Mouse (Mus musculus): ENCODE data around the gene Tapbp. TPM values are rescaled to one million over a fixed set of nuclear protein-coding genes. Genes with fewer than 3 reads are reported as not detected.
"Not testable (repeated sequence)": the region's sequence is repeated elsewhere in the genome, so short reads cannot be mapped to it uniquely, and the experiment has no call there.

Tapbp gene
- polyA plus RNA-seq, 1 experiment from 2014 or later: 52.6 TPM

- H3K4me3 ChIP-seq; H3K27me3 ChIP-seq; H3K9me3 ChIP-seq; ATAC-seq (ENCODE audit: borderline replicate concordance, extremely low read depth, low FRiP score, low TSS enrichment); H3K36me3 ChIP-seq; H3K4me2 ChIP-seq; H3K9ac ChIP-seq; H3K27ac ChIP-seq: not testable (repeated sequence)
- 66% methylated on average over 4 of the region's 4 CpGs for WGBS
- peaks cover 13% of the 10 kb centered on the region; the same call in 1 of the 2 replicates for H3K4me1 ChIP-seq
Observed at GRCm38 (mm10) chr17:33893011-33893410, 22.7 kb upstream of the Tapbp start.

DNA sequence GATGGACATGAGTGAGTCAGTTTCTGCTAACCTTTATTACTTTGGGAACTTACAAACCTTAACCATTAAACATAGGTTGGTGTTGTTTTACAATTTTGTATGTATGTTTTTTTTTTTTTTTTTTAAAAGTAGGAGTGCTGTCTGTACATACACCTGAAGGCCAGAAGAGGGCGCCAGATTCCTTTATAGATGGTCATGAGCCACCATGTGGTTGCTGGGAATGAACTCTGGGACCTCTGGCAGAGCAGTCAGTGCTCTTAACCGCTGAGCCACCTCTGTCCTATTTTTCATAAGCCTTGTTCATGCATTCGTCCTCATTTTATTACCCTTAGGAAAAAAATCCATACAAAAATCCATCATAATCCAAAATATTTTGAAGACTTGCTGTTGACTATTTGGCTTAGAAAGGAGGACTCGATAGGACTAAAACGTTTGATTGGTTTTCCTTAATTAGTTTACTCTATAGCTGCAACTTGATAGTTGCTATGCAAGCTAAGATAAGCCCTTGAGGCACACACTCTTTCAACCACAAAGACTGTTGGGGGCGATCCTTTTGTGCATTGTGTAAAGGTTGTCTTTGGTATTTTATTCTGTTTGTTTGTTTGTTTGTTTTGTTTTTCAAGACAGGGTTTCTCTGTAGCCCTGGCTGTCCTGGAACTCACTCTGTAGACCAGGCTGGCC lies 18.4 kb upstream of the Tapbp start:
- H3K27ac ChIP-seq: no peak overlapping the region
- H3K36me3 ChIP-seq: no peaks in the 10 kb centered on the region
- no peak overlapping the region for H3K9ac ChIP-seq
- no peak overlapping the region for H3K4me3 ChIP-seq
- no peaks in the 10 kb centered on the region for H3K9me3 ChIP-seq
- no peaks in the 10 kb centered on the region for H3K4me1 ChIP-seq
- H3K4me2 ChIP-seq: no peak overlapping the region
- H3K27me3 ChIP-seq: no peaks in the 10 kb centered on the region
- no peak for ATAC-seq (ENCODE audit: borderline replicate concordance, extremely low read depth, low FRiP score, low TSS enrichment)
- WGBS: 38% methylated on average over 6 of the region's 6 CpGs

GRCm38 (mm10) chr17:33898193-33898592 lies 17.5 kb upstream of the Tapbp start:
- not testable (repeated sequence) for ATAC-seq (ENCODE audit: borderline replicate concordance, extremely low read depth, low FRiP score, low TSS enrichment); H3K4me1 ChIP-seq; H3K27ac ChIP-seq; H3K36me3 ChIP-seq; H3K9me3 ChIP-seq; H3K4me2 ChIP-seq; H3K4me3 ChIP-seq; H3K9ac ChIP-seq; H3K27me3 ChIP-seq
- WGBS: 80% methylated on average over 4 of the region's 4 CpGs

GRCm38 (mm10) chr17:33899642-33900041 lies 16.1 kb upstream of the Tapbp start:
- no peaks in the 10 kb centered on the region for H3K36me3 ChIP-seq
- no peak overlapping the region for H3K27ac ChIP-seq
- no peak overlapping the region for H3K4me3 ChIP-seq
- no peaks in the 10 kb centered on the region for H3K4me1 ChIP-seq
- H3K27me3 ChIP-seq: no peaks in the 10 kb centered on the region
- ATAC-seq (ENCODE audit: borderline replicate concordance, extremely low read depth, low FRiP score, low TSS enrichment): no peak
- no peak overlapping the region for H3K4me2 ChIP-seq
- H3K9ac ChIP-seq: no peak overlapping the region
- 71% methylated on average over 4 of the region's 4 CpGs for WGBS
- H3K9me3 ChIP-seq: no peaks in the 10 kb centered on the region

DNA sequence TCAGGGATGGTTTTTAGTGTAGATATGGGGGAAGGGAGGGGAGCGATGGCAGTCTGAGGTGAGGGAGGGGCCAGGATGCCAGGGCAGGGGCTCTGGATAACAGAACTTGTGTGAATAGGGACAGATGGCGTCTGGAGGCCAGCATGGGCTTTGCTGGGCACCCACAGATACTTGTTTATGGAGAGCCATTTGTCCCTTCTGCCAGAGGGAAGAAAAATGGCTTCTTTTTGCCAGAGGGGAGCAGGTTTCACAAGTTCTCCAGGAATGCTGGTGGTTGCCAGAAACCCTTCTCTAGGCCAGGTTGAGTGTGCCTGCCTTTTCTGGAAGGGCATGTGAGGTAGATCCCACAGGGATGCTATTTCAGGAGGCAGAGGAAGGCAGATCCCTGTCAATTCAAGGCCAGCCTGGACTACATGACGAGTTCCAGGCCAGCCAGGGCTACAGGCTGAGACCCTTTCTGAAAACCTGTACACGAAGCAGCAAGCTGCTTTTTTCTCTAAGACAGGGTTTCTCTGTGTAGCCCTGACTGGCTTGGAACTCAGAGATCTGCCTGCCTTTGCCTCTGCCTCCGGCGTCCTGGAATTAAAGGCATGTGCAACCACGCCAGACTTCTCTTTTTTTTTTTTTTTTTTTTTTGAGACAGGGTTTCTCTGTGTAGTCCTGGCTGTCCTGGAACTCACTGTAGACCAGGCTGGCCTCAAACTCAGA lies 15.3 kb upstream of the Tapbp start:
- 55% methylated on average over 7 of the region's 7 CpGs for WGBS
- Histone ChIP-seq H3K4me3 (no peak overlapping the region), H3K27ac (no peak overlapping the region), H3K9me3 (no peaks in the 10 kb centered on the region), H3K4me2 (no peak overlapping the region), H3K9ac (no peak overlapping the region), H3K27me3 (no peaks in the 10 kb centered on the region), H3K4me1 (no peaks in the 10 kb centered on the region), H3K36me3 (no peaks in the 10 kb centered on the region)
- ATAC-seq (ENCODE audit: borderline replicate concordance, extremely low read depth, low FRiP score, low TSS enrichment): no peak

DNA sequence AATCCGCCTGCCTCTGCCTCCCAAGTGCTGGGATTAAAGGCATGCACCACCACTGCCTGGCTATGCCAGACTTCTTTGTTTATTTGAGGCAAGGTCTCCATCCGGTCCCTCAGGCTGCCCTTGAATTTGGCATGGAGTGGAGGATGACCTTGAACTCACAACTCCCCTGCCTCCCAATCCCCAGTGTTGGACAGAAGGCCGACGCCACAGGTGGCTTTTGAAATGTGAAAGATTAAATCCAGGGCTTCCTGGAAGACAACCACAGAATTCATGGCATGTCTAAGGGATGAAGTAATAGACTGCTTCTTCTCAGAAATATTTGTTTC lies 14.7 kb upstream of the Tapbp start:
- no peaks in the 10 kb centered on the region for H3K27me3 ChIP-seq
- no peak overlapping the region for H3K4me2 ChIP-seq
- H3K27ac ChIP-seq: no peak overlapping the region
- no peak overlapping the region for H3K4me3 ChIP-seq
- no peaks in the 10 kb centered on the region for H3K36me3 ChIP-seq
- H3K9me3 ChIP-seq: no peaks in the 10 kb centered on the region
- no peak overlapping the region for H3K9ac ChIP-seq
- ATAC-seq (ENCODE audit: borderline replicate concordance, extremely low read depth, low FRiP score, low TSS enrichment): no peak
- WGBS: 77% methylated on average over 4 of the region's 4 CpGs
- H3K4me1 ChIP-seq: no peaks in the 10 kb centered on the region

DNA sequence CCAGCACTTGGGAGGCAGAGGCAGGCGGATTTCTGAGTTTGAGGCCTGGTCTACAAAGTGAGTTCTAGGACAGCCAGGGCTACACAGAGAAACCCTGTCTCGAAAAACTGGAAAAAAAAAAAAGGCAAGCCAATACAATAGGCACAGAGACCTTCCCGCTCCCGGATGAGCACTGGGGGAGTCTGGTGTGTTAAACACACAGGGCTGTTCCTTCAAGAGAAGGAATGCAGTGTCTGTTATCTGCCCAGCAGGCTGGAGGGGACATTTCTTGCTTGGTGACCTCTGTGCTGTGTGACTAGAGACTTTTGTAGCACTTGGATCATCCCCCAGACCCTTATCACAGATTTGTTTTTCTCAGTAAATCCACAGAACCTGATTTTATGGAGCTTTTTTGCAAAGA lies 14.0 kb upstream of the Tapbp start:
- Histone ChIP-seq H3K9ac (no peak overlapping the region), H3K4me1 (no peaks in the 10 kb centered on the region), H3K27ac (no peak overlapping the region), H3K4me3 (no peak overlapping the region), H3K36me3 (no peaks in the 10 kb centered on the region), H3K4me2 (no peak overlapping the region), H3K9me3 (no peaks in the 10 kb centered on the region), H3K27me3 (no peaks in the 10 kb centered on the region)
- ATAC-seq (ENCODE audit: borderline replicate concordance, extremely low read depth, low FRiP score, low TSS enrichment): no peak
- 68% methylated on average over 4 of the region's 4 CpGs for WGBS

DNA sequence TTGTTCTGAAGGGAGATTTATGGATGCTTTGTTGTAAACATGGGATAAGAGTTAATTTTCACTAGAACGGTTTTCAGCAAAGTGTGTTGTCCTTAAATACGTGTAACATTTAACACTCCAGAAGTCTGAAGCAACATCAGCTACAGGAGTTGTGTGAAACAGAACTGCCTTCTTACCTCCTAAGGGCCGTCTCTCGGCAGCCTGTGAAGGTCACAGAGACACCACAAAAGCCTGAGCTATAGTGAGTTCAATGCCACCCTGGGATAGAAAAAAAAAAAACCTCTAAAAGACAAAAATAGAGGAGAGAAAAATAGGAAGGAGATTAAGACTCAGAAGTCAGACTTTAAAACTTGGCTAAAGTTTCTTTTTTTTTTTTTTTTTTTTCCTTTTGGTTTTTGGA lies 13.6 kb upstream of the Tapbp start:
- no peak for ATAC-seq (ENCODE audit: borderline replicate concordance, extremely low read depth, low FRiP score, low TSS enrichment)

DNA sequence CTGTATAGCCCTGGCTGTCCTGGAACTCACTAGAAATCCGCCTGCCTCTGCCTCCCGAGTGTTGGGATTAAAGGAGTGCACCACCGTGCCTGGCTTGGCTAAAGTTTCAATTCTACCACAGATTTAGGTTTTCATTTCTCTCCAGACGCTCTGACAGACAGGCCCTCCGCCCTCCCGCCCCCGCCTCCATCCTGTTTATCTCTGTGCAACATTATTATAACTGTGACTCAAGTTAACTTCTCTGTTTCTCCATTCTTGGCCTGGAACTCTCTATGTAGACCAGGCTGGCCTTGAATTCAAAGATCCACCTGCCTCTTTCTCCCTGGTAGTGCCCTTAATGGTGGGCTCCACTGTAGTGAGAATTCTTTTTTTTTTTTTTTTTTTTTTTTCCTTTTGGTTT lies 13.2 kb upstream of the Tapbp start:
- Histone ChIP-seq H3K27ac (no peak overlapping the region), H3K9me3 (no peaks in the 10 kb centered on the region), H3K4me1 (no peaks in the 10 kb centered on the region), H3K4me2 (no peak overlapping the region), H3K9ac (no peak overlapping the region), H3K27me3 (no peaks in the 10 kb centered on the region), H3K4me3 (no peak overlapping the region), H3K36me3 (no peaks in the 10 kb centered on the region)
- ATAC-seq (ENCODE audit: borderline replicate concordance, extremely low read depth, low FRiP score, low TSS enrichment): no peak
- WGBS: 72% methylated on average over 7 of the region's 7 CpGs

More for the DNA sequence above, 13.6 kb upstream of the Tapbp start:
- no peaks in the 10 kb centered on the region for H3K27me3 ChIP-seq
- H3K4me3 ChIP-seq: no peak overlapping the region
- H3K9ac ChIP-seq: no peak overlapping the region
- H3K4me1 ChIP-seq: no peaks in the 10 kb centered on the region
- H3K9me3 ChIP-seq: no peaks in the 10 kb centered on the region
- H3K4me2 ChIP-seq: no peak overlapping the region
- no peaks in the 10 kb centered on the region for H3K36me3 ChIP-seq
- no peak overlapping the region for H3K27ac ChIP-seq
- WGBS: 57% methylated on average over 4 of the region's 4 CpGs

GRCm38 (mm10) chr17:33903911-33904651 lies 11.6 kb upstream of the Tapbp start:
- not testable (repeated sequence) for ATAC-seq (ENCODE audit: borderline replicate concordance, extremely low read depth, low FRiP score, low TSS enrichment); H3K9ac ChIP-seq; H3K27ac ChIP-seq; H3K27me3 ChIP-seq; H3K4me2 ChIP-seq; H3K36me3 ChIP-seq; H3K4me1 ChIP-seq; H3K4me3 ChIP-seq; H3K9me3 ChIP-seq
- WGBS: 66% methylated on average over 6 of the region's 6 CpGs

DNA sequence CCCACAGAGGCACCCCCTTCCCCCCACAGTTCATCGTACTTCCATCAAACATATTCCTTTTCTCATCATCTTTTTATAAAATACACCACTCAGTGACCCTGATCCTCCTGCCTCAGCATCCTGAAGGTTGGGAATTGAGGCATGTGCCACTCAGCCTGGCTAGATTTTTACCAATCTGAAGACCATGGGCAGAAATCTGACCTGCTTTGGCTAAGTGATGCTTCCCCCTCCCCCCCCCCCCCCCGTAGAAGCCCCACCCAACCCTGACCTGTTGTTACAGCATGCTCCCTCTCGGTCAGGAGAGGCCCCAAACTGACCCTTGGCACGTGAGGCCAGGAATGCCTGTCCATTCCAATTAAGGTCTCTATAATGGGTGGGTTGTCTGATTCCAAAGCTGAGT lies 10.9 kb upstream of the Tapbp start, which contains the start of gene Platr17:
TSS of gene Platr17 (plus strand) at position 301 of the 400 bp plus-strand sequence.
- H3K4me2 ChIP-seq; H3K4me3 ChIP-seq; H3K9ac ChIP-seq; H3K9me3 ChIP-seq; H3K27ac ChIP-seq; H3K4me1 ChIP-seq; H3K27me3 ChIP-seq; H3K36me3 ChIP-seq; ATAC-seq (ENCODE audit: borderline replicate concordance, extremely low read depth, low FRiP score, low TSS enrichment): not testable (repeated sequence)
- 55% methylated on average over 3 of the region's 4 CpGs for WGBS

Data from lung, embryonic 15.5 days (tissue).